Mouse (Mus musculus) mesoderm, embryonic 11.5 days (tissue): ENCODE measurements at regions not wholly inside any gene's neighbourhood (a gene's known extent, or its start where the extent isn't known, plus 50 kb on each side); places are given as distances from the start of the nearest gene placed in this dataset.

Experiments
- DNase-seq: peaks from one replicate; pipeline ENCODE4 v3.0.0-alpha.2; 2012; ENCODE audit warnings: low read depth, low spot score

GRCm38 (mm10) chr11:38036582-38036981 is 800.8 kb upstream of the Tenm2 start:
- DNase-seq = no peak

DNA sequence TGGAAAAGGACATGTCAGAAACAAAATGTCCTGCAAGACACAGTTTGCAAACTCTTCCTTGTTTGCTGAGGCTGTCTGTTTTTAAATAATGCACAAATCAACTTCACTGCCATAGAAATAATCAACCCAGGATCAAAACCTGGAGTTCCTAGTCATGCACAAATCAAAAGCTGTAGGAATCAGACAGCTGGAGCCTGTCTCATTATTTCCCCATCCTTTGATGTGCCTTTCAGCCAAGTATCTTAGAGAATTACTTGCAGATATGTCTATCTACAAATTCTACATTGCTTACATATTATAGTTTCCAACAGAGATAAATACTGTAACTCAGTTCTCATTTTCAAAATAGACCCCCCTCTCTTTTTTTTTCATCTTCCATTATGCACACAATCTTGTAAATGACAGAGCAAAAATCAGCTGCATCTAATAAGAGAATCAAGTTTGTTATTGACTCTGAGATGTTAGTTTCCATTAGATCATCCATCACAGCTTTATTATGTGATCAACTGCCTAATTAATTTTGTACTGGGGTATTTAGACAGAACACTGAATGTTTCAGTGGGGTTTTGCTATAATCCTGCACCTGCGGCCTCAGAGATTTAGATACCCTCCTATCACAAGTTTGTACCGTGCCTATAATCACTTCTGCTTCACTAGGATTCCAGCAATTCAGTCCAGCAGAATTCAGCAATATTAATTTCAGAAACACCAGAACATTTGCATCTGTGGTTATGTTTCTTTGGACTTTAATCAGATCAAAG is 798.9 kb upstream of the Tenm2 start:
- no peak for DNase-seq

GRCm38 (mm10) chr11:38021704-38022103 is 785.9 kb upstream of the Tenm2 start:
- DNase-seq = no peak

GRCm38 (mm10) chr11:37978131-37978530 is 742.4 kb upstream of the Tenm2 start:
- no peak for DNase-seq

DNA sequence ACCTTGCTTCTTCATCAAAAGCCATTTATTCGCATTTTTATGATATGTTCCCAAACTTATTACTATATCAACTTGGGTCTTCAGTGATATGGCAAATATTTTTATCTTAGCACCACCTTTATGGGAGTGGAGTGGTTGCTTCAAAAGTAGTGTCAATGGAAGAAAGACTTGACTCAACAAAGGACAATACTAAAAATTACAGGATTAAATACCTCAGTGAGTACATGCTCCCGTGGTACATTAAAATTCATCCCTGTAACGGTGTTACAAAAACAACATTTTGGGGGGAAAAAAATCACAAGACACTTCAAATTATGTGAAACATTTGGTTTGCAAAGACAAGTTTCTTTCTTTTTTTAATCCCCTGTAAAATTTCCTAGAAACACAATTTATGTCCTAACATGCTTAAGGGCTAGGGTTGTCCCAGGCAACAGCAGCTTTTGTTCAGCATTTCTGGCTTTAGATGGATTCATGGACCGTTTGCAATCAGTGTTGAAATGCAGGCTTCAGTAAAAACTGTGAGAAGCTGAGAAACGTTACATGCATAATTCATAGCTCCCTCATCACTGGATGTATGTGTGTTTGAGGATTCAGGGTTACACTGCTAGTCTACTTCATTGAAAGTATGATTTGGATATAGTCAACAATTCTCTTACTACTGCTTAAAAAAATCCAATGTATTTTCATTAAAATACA is 700.8 kb upstream of the Tenm2 start:
- DNase-seq = peak; percentile 43

- DNase-seq = no peak
These were observed 677.4 kb upstream of the Tenm2 start for GRCm38 (mm10) chr11:37913161-37913560.

DNA sequence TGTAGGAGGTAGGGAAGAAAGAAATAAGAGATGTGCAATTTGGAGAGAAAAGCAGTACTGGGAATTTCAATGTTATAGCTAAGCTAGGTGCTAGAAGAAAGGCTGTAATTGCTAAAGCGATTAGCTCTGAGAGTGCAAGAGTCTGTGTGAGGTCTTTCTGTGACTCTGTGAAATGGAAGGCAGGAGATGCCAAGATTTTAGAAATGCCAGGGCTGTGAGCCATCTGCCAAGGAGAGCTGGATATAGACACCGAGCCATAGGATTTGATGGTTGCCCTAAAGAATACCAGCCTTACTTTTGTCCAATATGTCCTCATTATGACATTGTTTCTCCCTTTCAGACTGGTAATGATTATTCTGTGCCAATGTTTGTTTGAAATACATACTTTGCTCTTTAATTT is 669.2 kb upstream of the Tenm2 start:
- DNase-seq = no peak

DNA sequence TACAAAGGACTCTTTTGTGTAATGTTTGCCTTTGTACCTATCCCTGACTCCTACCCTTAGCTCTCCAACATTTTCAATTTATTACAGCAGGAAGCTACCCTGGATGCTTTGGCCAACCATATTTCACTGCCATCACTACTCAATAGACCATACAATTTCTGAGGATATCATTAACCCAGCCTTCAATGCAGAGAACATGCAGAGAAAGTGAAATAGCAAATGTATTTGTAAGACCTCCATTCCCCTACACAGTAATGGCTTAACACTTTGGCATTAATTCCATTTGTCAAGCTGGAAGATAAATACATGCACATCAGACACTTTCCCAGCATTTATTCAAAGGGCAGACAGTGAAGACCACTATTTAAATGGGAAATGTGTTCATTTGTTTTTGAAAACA is 661.9 kb upstream of the Tenm2 start:
- peak; percentile 7 for DNase-seq

GRCm38 (mm10) chr11:37882717-37883116 is 647.0 kb upstream of the Tenm2 start:
- DNase-seq = no peak

DNA sequence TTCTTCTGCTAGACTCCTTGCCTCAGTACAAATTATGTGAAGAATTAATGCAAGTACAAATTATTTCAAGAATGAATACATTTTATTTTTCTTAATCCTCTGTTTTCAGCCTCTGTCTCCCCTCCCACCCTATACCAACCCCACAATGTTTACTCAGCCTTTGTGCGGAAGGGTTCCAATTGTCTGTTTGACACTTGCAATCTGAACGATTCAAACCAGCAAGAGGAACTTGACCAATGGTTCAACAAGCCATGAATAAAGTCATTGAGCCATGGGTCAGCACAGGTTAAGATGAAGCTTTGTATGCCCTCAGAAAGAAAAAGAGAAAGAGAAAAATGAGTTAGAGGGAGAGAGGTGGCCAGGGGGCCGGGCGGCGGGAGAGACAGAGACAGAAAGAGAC is 601.5 kb upstream of the Tenm2 start:
- no peak for DNase-seq

GRCm38 (mm10) chr11:37830975-37831374 is 595.2 kb upstream of the Tenm2 start:
- DNase-seq = no peak

DNA sequence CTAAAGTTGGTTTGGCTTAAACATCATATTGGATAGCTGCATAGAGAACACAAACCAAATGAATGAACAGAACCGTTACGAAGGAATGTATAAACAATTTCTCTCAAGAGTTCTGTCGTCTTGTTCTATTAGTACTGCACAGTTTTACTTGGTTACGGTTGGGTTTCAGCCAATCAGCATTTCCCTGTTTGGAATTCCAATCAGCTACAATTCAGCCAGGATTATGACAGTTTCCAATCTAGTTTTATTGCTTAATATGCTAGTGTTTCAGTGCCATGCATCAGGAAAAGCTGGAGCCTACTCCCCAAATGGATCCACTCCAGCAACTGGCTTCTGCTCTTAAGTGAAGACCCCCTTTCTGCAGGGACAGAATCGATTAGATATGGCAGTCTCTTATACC is 571.0 kb upstream of the Tenm2 start:
- DNase-seq = no peak

DNA sequence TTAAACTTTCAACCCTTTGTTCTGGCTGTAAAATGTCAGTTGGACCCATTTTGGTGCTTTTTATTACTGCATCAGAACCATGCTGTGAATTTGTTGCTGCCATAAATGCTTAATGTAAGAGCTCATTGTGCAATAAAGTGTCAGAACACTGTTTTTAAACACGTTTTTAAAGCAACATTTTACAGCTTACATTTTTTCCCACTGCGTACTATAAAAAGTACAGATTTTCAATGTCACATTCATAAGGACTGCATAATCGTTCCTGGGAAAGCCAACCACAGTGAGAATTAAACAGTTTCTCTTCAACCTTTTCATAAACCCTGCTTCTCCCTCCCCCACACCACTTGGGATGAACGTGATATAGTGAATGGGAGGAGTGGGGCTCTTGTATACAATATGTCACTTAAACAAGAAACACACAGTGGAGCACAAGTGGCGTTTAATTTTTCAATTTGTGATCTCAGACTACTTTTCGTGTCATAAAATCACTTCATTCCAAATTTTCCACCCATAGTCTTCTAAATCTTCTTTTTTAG is 563.1 kb upstream of the Tenm2 start:
- no peak for DNase-seq

GRCm38 (mm10) chr11:37772481-37773089 is 536.8 kb upstream of the Tenm2 start:
- no peak for DNase-seq

DNA sequence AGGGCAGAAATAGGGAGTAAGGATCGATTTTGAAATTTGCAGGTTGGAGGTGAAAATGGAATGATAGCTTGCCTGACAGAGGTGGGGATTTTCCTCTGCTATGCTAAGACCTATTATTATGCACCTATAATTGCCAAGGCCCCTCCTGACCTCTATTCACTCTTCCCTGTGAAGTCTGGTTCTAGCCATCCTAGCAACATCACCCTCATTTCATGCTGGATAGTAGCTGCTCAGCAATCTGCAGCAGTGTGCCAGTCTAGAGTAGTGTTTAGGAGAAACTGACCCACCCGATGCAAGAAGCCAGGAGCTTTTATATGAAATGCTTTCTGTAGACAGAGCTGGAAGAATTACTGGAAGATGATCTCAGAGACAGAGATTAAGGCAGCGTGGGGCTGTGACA is 535.1 kb upstream of the Tenm2 start:
- no peak for DNase-seq

GRCm38 (mm10) chr11:37768121-37768520 is 532.4 kb upstream of the Tenm2 start:
- no peak for DNase-seq

- DNase-seq = no peak
These were observed 500.2 kb upstream of the Tenm2 start for GRCm38 (mm10) chr11:37735992-37736391.

DNA sequence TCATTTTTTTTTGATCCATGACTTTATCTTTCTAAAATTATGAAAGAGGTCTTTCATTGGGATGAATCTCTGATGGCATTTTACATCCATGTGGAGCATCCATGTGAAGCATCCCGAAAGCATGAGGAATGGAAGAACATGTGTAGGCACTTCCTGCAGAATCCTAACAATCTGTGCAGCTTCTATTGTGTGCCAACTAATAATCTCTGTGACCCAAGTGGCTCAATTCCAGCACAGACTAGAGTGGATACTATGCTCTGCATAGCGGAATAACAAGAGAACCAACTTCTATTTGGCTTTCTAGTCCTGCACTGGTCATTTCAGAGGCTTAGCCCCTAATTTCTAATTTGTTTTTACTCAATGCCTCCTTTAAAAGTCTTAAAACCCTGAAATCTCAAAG is 499.7 kb upstream of the Tenm2 start:
- DNase-seq = no peak

DNA sequence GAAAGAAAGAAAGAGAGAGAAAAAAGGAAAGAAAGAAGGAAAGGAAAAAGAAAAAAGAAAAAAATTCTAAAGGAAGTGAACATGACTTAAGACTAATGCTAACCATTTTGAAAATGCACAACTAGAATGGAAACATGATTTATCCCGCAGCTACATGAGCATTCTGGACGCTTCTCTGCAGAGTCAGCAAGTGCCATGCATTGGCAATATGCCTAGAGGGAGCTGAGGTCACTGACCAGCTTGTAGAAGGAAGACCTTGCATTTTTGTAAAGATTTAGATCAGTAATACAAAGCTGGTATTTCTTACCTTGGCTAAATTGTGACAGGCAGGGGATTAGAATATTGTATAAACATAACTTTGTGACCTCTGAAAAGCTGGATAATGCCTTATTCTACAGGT is 461.2 kb upstream of the Tenm2 start:
- DNase-seq = no peak

DNA sequence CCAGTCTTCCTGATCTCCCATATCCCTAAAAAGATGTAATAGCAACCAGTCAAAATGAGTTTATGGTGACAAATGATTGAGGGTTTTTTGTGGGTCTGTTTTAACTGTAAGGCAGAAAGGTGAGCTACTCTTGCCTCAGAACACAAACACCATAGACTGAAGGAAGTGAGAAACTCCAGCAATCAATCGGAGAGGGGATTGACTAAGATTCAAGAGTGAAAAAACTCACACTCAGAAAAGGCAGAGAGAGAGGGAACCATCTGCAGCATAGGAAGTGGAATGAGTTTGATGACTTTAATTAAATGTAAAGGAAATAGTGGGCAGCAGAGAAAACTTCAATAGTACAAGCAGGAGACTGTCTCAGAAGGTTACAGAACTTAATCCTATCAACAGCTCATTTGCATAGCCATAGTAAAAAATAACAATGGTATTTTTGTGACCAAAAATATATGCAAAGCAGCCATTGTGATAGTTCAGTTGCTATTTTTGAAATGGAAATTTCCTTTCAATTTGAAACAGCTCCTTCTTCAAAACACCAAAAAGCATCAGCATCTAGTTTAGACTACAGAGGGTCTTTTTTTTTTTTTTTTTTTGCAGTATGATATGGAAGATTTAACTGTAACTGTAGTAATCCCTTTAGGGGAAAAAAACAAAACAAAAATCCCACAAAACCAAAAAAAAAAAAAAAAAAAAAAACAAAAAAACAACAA is 442.9 kb upstream of the Tenm2 start:
- DNase-seq = no peak

DNA sequence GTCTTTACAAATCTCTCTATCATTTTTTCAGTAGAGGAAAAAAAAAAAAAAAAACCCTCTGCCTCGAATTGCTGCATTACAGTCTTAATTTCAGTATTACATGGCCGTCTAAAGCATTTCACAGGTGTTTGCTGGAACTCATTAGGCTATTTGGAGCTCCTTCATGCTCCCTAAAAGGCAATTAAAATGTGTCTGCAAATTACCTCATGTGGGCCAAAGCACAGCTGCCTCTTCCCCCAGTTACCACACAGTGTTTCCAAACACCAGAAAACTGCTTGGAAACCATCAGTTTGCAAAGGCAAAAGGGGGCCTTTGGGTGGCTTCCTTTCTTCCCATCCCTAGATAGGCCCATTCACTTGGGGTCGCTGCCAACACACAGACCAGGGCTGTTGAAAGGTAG is 435.6 kb upstream of the Tenm2 start:
- no peak for DNase-seq

GRCm38 (mm10) chr11:37666925-37667324 is 431.2 kb upstream of the Tenm2 start:
- DNase-seq = no peak
